Mouse (Mus musculus): ENCODE measurements around the gene Cldn34c4.

The Cldn34c4 gene

DNA sequence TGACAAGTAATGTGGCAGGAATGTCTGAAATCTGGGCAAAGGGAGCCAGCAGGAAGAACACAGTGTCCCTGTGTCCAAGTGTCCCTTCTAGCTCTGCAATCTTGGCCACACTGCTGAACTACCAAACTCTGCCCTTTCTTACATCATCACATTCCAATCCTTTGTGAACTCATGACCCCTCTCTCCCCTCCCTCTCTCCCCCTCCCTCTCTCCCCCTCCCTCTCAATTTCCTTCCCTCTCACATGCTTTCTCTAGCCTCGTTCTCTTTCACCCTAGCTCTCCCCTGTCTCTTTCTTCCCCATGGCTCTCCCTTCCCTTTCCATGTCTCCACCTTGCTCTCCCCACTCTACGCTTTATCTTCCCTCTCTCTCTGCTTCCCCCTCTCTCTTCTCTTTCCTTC, at the start of gene Cldn34c4:
Cldn34c4 (minus strand) TSS at position 101 of the 400 bp plus-strand sequence.
- DNase-seq: no peak

DNA sequence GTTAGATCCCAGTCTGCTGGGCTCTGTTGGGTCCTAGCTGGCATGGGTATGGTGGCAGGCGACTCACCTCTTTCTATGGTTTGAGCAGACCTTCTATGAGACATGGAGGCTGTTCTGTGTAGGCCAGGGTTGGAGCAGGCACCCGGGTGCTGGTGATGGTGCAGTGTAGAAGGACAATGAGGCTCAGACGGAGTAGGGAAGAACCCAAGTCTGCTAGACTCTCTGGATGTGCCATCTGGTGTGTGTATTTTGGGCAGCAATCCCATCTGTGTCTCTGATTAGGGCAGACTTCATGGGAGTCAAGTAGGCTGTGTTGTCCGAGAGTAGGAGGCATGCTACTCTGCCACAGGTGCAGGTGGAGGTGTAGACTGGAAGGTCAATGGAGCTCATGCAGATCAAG, 10.7 kb upstream of the Cldn34c4 start:
- no peak for DNase-seq

All from kidney, postnatal 36 days (tissue).